Mouse (Mus musculus) NIH3T3 (cell line): ENCODE data around the gene Lrrc28.
A peak's percentile ranks its signal among the peaks of the same experiment; 100 is the strongest.
"Not testable (repeated sequence)": the region's sequence is repeated elsewhere in the genome, so short reads cannot be mapped to it uniquely, and the experiment has no call there.

Experiments
- DNase-seq: peaks from one replicate; pipeline ENCODE4 v3.0.0-alpha.2; 2012; ENCODE audit warnings: low read depth

Gene Lrrc28

DNA sequence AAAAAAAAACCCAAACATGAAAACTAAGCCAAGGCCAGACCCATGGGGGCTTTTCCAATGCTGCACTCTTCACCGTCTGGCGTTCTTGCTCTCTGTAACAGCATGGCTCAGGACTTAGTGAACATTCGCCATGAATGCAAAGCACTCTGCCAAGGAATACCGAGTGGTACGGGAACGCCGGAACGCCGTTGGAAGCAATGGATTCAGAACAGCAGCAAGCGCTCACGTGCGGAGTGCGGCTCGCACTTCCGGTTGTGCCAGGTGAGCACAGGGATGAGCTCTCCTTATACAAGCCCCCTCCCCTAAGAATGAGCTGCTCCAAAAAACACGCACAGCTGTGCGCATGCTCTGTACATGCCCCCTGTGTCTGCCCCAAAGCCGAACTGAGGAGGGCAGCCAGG lies 116.2 kb downstream of the Lrrc28 start:
- no peak for DNase-seq

DNA sequence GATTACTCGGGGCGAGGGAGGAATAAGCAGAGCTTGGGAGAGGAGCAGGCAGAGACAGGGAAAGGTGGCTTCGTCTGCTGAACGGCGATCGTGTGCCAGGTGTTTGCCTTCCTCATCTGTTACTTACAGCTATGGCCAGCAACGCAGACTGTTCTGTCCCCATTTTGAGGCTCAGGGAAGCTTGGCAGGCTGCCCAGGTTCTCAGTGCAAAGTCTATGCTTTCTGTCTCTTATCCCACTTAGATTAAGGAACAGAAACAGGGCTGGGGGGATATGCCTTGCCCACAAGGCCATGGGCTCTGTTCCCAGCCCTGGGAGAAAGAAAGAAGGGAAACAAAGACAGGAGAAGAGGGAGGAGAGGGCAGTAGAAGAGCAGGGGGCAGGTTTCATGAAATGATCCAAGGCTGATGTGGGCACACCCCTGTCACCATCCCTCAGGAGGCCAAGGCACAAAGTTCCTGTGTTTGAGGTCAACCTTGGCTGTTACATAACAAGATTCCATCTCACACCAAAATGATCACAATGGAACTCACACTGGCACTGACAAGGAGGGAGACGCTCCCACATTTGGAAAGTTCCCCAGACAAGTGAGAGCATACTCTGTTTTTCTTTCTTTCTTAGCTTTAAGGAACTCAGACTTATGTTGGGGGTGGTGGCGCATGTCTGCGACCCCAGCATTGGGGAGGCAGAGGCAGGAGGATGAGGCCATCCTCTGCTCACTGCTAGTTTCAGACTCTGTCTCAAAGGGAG lies 116.8 kb downstream of the Lrrc28 start:
- peak; percentile 9 for DNase-seq

DNA sequence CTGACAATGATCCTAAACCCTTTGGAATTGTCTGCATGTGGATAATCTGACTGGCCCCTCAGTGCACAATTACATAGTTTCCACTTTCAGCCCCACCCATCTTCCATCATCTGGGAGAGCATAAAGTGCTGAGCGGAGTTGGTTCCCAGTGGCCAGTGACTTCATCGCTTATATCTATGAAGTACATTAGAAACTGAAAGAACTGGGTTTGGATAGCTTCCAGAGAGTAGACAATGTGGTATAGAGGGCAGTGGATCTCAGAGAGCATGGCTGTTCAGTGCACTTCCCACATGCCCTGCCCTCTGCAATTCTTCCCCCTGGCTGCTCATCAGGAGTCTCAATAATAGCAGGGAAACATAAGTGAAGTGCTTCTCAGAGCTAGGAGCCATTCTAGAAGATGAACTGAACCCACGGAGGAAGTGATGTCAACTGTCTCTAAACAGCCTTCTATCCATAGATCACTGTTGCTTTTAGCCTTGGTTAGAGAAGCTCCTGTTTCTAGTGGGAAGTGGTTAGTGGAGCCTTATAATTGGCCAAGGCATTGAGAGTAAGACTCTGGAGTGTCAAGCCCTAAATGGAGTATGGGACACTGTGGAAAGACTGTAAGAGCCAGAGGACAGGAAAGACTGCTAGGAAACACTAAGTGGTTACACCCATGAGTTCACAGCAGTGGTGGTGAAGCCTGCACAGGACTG lies 119.0 kb downstream of the Lrrc28 start:
- DNase-seq = peak; percentile 39

DNA sequence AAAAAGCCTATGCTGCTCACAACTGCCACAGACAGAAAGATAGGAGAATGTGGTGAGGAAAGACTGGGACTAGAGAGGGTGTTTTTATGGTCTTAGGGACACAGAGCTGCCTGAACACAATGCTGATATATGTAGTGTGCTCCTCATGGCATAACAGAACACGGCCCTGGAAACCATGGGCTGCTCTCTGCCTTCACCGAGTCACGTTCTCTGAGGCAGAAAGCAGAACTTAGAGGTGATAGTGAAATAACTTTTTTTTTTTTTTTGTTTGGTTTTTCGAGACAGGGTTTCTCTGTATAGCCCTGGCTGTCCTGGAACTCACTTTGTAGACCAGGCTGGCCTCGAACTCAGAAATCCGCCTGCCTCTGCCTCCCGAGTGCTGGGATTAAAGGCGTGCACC lies 121.0 kb downstream of the Lrrc28 start:
- not testable (repeated sequence) for DNase-seq

DNA sequence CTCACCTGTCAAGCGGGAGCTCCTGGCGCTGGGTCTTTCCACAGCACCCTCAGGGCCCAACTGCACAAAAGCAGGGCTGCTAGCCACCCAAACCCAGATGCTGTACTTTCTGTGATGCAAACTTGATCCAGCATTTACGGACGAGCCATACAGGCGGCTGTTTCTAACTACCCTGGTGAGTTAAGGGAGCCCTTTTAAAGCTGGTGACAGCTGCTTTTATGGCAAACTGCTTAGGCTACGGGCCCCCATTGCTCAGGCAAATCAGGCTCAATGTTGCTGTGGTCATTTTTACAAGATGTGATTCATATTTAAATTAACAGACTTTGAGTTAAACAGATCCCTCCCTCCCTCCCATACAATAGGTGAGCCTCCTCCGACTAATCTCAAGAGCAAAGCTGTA lies 121.7 kb downstream of the Lrrc28 start:
- DNase-seq = no peak

DNA sequence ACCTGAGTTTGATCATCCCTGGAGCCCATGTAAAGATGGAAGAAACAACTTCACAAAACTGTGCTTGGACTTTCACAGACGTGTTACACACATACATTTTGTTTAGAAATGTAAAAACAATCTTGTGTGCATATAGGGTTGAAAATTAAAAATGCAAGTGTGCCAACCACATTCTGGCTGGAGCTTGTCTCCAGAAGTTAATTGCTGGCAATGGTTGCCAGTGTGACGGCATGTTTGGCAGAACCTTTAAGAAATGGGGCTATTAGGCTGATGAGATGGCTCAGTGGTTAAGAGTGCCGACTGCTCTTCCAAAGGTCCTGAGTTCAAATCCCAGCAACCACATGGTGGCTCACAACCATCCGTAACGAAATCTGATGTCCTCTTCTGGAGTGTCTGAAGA lies 123.3 kb downstream of the Lrrc28 start:
- not testable (repeated sequence) for DNase-seq

DNA sequence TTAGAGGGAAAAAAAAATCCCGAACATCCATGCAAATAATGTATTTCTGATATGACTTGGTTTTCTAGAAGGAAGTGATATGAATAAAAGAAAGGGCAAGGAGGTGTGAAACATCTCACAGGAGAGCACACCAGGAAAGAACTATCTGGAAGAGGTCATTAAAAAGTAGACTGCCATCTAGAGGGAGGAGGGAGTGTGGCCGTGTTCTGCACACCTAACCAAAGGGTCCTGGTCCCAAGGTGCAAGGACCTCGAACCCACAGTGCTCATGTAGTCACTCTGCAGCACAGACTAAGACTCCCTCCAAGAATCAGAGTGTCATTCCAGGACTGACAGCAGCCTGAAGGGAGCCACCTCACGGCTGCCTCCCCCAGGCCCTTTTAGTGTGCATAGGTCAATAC lies 124.1 kb downstream of the Lrrc28 start:
- peak; percentile 13 for DNase-seq

DNA sequence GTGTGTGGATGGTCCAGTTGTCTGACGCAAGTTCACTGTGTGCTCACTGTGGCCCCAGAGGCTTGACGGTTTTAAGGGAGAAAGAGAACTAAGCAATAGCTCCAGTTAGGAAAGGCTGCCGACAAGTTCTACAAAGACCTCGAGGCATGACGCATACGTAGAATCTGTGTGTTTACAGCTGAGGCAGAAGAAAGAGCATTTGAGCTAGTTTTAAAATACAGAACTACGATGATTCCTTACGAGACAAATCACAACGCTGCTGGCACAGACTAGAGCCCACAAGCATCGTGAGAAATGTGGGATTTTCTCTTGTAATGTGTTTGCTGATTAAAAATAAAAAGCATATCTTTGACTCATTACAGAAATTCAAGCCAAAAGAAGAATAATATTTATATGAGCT lies 125.1 kb downstream of the Lrrc28 start:
- DNase-seq = no peak

DNA sequence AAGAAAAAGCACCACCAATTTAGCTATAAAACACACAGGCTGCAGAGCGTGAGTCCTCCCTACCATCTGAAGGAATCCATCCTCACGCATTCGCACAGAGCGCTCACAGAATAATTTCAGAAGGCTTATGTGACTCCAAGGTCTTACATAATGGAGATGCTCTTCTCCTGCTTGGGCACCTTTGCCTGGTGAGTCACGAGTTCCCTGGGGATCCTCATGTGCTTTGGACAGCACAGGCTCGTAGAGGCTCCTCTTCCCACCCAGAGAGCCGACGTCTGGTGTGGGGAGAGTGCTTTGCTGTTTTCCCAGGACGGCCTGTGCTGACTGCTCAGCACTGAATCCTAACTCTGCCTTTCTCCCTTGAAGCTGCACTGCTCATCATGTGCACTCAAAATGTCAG lies 129.4 kb downstream of the Lrrc28 start:
- no peak for DNase-seq

DNA sequence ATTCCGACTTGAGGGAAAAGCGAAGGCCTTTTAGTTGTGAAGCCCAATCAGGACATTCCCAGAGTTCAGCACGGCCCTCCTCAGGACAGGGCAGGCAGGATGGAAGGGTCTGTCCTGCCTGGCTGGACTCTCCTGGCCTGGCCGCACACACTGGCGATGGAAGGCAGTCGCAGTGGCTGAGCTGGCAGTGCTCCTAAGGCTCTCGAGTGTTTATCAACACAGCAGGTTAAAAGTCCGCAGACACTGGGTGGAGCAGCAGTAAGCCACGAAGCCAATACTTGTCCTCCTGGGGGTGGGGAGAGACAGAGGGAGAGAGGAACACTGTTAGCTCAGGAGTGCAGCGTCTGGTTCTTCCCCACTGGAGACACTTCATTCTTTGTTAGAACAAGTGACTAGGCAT lies 130.2 kb downstream of the Lrrc28 start:
- no peak for DNase-seq

DNA sequence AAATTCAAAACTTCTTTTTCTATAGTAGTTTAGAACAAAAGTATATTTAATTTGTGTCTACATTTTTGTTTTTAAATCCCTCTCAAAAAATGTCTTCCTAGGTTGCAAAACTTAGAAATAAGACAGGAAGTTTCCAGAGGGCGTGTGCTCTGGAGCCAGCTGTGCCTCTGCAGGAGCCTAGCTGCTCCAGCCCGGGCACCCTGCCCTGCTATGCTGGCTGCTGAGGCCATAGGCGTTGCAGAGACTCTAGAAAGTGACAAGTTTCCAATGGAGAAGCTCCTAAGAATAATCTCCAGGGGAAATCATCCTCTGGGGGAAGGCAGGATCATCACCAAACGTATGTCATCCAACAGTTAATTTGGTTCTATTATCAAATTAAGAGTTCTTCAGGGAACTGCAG lies 130.7 kb downstream of the Lrrc28 start:
- DNase-seq = no peak

DNA sequence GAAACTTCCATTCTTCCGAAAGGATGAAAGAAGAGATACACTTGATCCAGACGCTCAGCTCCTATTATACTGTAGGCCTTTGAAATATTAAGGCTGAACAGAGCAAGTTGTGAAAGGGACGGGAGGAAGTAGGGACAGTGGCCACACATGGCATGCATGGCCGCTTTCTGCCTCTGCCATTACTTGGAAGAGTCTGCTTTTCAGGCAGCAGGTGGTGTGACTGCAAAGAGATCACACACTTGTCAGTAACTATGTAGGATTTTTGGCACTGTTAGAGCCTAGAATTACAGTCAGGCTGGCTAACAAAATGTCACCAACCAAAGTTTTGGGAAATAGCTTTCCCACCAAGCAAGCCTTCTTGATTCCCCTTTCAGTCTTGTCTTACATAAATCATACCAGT lies 131.4 kb downstream of the Lrrc28 start:
- no peak for DNase-seq

DNA sequence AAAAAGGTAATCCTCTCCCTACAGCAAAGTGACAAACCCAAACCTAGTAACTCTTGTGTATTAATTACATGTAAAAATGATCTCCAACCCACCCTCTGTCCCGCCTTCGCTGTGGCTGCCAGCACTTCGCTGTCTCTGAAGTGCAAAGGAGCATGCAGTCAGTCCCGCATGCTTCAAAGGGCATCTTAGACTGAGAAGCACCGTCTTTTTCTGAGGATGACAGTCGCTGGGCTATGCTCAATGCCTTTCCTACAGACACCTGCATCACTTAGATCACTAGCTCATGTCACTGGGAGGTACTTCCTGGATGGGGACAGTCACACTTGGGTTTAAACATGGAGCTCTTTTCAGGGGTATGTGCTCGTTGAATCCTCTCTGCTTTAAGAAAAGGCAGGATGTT lies 133.5 kb downstream of the Lrrc28 start:
- DNase-seq = no peak

DNA sequence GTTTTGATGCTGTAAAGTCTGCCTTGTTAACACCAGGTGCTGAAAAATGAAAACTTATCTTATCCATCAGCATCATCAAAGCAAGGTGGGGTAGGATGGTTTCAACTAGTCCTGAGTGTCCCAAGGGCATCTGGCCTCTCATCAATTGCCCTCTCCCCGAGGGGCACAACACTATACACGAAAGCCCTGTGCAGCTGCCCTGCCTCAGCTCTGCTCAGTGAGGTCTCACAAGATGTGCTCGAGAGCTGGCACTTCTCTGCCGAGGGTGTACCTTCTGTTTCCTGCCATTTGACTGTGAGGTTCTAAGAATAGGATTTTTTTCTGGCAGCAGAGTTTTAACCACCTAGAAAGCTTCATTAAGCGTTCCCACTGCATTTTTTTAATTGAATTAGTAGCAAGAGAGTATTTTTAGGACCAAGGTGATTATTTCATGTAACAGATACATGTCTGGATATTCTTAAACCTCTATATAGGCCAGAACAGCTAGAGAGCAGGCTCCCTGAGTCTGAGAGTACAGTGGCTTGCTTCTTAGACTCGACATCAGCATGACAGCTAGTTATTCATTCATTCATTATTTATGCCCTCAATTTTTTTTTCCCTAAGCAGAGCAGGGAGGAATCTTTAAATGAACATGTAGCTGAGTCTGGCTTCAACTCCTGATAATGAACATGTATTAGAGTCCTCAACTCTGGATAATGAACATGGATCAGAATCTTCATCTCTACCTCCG lies 141.6 kb downstream of the Lrrc28 start:
- DNase-seq = no peak

DNA sequence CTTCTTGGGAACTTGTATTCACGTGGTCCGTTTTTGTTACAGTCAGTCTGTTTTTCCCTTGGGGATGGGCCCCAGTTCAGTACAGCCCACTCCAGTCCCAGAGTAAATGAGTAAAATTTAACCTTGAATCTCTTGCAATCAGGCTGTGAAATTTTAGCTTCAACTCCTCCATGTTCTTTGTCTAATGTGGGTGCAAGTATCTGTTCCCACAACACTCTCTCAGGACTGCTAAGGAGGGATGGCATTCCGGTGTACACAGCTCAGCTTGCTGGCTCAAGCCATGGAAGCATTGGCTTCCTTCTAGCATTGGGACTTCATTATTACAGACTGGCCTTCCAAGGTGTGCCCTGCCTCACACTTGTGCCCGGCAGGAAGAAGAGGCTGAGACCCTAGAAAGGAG lies 142.4 kb downstream of the Lrrc28 start:
- DNase-seq = no peak

DNA sequence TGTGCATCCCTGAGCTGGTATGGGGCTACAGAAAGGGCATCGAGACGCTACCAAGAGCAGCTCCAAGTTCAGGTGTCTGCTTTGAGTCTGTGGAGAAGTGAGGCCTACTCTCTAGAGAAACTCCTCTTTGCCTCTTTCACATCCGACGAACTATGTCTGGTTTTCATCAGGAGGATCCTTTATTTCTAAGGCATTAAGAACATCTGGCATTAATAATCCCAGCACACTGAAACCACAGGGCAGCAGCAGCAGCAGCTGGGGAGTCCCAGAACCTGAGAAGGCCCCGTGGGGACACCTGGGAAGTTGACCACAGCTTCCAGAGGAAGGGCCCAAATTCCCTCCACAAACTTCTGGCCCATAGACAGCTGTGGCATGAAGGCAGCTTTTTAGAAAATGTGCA lies 144.2 kb downstream of the Lrrc28 start:
- peak; percentile 66 for DNase-seq

DNA sequence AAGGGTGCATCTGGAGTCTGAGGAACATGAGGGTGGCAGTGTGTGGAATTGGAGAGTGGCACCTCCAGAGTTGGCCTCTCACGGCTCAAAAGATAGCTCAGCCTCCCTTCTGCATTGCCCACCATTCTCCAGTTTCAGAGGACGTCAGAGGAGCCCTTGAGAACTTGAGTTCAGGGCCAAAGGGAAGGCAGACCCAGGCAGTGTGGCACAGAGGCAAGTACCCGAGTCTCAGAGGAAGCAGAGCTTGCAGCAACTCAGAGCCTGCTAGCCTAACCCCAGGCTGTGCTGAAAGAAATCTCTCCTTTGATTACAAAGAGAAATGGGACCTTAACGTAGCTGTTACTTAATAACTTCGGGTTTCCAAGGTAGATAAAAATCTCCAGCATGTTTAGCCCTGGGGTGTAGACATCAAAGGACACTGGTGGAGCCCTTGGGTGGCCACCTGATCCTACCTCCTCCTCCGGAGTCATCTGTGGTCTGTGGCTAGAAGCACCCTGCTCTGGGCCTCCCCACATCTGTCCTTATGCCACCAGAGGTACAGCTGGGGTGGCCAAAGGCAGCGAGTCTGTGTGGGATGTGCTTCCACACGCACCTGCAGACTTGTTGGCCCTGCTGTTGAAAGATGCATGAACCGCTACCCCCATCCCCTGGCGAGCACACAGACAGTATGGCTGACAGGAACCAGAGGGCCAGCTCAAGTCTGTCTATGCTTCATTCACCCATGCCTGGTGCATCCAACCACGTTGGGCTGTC lies 144.8 kb downstream of the Lrrc28 start:
- DNase-seq = no peak

DNA sequence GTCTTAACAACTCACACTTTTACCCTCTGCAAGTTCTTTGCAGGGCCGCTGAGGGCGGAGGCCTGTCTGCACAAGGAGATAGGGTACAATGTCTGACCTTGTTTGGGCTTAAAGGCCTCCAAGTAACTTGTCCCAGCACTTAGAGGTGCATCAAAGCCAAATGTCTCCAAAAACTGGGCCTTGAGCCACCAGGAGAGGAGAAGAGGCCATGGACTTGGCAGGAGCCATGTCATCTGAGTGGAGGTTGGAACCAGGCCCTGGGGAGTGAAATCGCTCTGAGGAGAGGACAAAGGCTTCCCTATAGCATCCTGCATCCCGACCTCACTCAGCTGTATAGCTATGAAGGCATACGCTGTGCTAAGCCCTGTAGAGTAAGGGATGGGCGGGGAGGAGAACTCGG lies 145.6 kb downstream of the Lrrc28 start:
- peak; percentile 24 for DNase-seq

DNA sequence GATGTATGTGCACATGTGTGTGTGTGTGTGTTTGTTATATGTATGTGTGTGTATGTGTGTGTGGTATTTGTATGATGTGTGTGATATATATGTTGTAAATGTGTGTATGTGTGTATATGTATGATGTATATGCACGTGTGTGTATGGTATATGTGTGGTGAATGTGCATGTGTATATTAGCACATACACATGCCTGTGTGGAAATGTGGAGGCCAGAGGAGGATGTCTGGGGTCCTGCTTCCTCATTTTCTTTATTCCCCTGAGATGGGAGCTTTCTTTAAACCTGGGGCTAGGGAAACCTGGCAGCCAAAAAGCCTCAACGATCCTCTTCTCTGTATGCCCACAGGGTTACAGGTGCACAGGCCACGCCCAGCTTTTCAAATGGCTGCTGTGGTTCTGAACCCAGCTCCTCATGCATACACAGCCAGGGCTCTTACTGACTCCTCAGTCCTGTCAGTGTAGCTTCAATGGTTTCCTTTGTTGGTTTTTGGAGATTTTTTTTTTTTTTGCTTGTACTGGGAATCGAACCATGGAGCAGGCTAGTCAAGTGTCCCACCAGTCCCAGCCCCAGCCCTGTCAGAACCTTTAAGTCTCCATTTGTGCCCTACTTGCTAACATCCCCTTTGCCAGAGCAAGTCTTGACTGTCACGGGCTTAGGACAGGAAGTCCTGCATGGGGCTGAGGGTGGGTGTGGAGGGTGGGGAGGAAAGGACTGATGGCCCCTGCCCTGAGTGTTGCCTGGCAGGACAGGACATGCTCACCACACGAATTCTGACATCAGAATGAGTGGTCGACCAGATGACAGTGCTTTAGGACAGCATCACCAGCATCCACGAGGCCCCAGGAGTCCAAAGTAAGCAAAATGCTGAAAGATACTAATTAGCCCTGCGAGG lies 151.0 kb downstream of the Lrrc28 start:
- no peak for DNase-seq

DNA sequence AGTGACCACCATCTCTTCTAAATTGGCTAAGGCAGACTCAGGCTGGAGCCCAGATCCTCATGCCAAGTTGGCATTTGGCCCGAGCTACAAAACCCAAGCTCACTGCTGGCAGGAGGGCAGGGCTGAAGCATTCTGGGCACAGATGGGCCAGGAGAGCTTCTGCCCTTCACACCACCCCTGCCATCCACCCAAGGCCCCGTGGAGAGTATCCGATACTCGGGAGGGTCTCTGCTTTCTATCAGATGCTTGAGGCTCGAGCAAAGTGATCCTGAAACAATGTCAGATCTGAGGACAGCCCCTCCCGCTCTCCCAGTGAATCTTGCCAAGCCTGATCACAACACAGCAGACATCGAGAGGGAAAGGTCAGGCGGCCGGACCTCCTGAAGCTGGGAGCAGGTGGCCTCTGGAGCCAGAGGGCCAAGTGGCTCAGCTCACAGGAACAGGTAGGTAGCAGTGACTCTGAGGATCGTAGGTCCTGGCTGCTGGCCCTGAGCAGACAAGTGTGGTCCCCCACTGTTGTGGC lies 157.1 kb downstream of the Lrrc28 start:
- peak; percentile 50 for DNase-seq
